ENCODE assay signal across 14 mouse cellular contexts in genomic region chr2:131487337-131487736, GRCm38 (mm10).
"Had no signal": no experiment of that assay in that cellular context is flagged by ENCODE, and none has a peak within 500 bp of the region (broad histone marks: within the 10 kb centered on the region; RNA-seq: fewer than 3 reads in every experiment).

No protein-coding gene starts in this region.

- H3K9ac ChIP-seq: kidney, embryonic 15.5 days; liver, embryonic 12.5 days; lung, embryonic 15.5 days; neural tube, embryonic 13.5 days had no signal

- DNase-seq: kidney, adult 2 months; kidney, postnatal 14 days; left cerebral cortex, postnatal 4 days; lung, postnatal 14 days; right cerebral cortex, postnatal 14 days; thymus, postnatal 4 days had no signal

- H3K9me3 ChIP-seq: kidney, embryonic 15.5 days; liver, embryonic 12.5 days; lung, embryonic 15.5 days; megakaryocyte, embryonic 14.5 days; neural tube, embryonic 13.5 days had no signal

- H3K4me2 ChIP-seq: kidney, embryonic 15.5 days; liver, embryonic 12.5 days; lung, embryonic 15.5 days; midbrain, embryonic 11.5 days; neural tube, embryonic 13.5 days had no signal

- H3K36me3 ChIP-seq: kidney, embryonic 15.5 days; liver, embryonic 12.5 days; lung, embryonic 15.5 days; neural tube, embryonic 13.5 days had no signal

- H3K27me3 ChIP-seq: kidney, embryonic 15.5 days; lung, embryonic 15.5 days; neural tube, embryonic 13.5 days had no signal

- H3K4me3 ChIP-seq: kidney, embryonic 15.5 days; liver, embryonic 12.5 days; lung, embryonic 15.5 days; megakaryocyte, embryonic 14.5 days; neural tube, embryonic 13.5 days had no signal

- ATAC-seq: liver, embryonic 12.5 days; midbrain, embryonic 16.5 days had no signal

- H3K27ac ChIP-seq: kidney, embryonic 15.5 days; liver, embryonic 12.5 days; lung, embryonic 15.5 days; macrophage; neural tube, embryonic 13.5 days had no signal
